Mouse (Mus musculus): Measurements from ENCODE around the gene Olfr688. TPM values are rescaled to one million over a fixed set of nuclear protein-coding genes. Genes with fewer than 3 reads are reported as not detected.

Olfr688 gene
- total RNA-seq (2014; fragmentation: Nextera tagmentation) (not detected in 2 replicates), total RNA-seq (2017) (not detected in 2 replicates)

GRCm38 (mm10) chr7:105287795-105288194 is at the start of gene Olfr688:
Gene Olfr688, plus strand, starts transcription at chr7:105288095.
- no peak for ATAC-seq (replicated peaks; ENCODE audit: poor library complexity, severe bottlenecking)

- ATAC-seq (replicated peaks; ENCODE audit: poor library complexity, severe bottlenecking): no peak
Measured at GRCm38 (mm10) chr7:105247671-105248070, 40.2 kb upstream of the Olfr688 start.

- no peak for ATAC-seq (replicated peaks; ENCODE audit: poor library complexity, severe bottlenecking)
Measured at GRCm38 (mm10) chr7:105248197-105248596, 39.7 kb upstream of the Olfr688 start.

GRCm38 (mm10) chr7:105256656-105257055 is 31.2 kb upstream of the Olfr688 start:
- ATAC-seq (replicated peaks; ENCODE audit: poor library complexity, severe bottlenecking): peak; percentile 98

- no peak for ATAC-seq (replicated peaks; ENCODE audit: poor library complexity, severe bottlenecking)
Measured at GRCm38 (mm10) chr7:105272426-105272825, 15.5 kb upstream of the Olfr688 start.

- no peak for ATAC-seq (replicated peaks; ENCODE audit: poor library complexity, severe bottlenecking)
Measured at GRCm38 (mm10) chr7:105290051-105290450, 2.2 kb downstream of the Olfr688 start.

GRCm38 (mm10) chr7:105310865-105311264 is 23.0 kb downstream of the Olfr688 start, which contains the start of gene Olfr689:
Gene Olfr689, plus strand, starts transcription at chr7:105311165.
- ATAC-seq (replicated peaks; ENCODE audit: poor library complexity, severe bottlenecking): no peak

- ATAC-seq (replicated peaks; ENCODE audit: poor library complexity, severe bottlenecking): no peak
Measured at GRCm38 (mm10) chr7:105325302-105325701, 37.4 kb downstream of the Olfr688 start.

- no peak for ATAC-seq (replicated peaks; ENCODE audit: poor library complexity, severe bottlenecking)
Measured at GRCm38 (mm10) chr7:105334004-105334403, 46.1 kb downstream of the Olfr688 start, which contains the start of gene Olfr690. Gene Olfr690, minus strand, starts transcription at chr7:105334104.

Other genes starting within 250 kb of the Olfr688 start
- gene Olfr677, start 236.7 kb upstream of the Olfr688 start, total RNA-seq (2014; fragmentation: Nextera tagmentation): not detected in 2 replicates
- not detected in 2 replicates for gene Olfr677, start 236.7 kb upstream of the Olfr688 start, total RNA-seq (2017)
- gene Olfr678, start 223.6 kb upstream of the Olfr688 start, total RNA-seq (2014; fragmentation: Nextera tagmentation): not detected in 2 replicates
- gene Olfr678, start 223.6 kb upstream of the Olfr688 start, total RNA-seq (2017): not detected in 2 replicates
- not detected in 2 replicates for gene Olfr679, start 206.9 kb upstream of the Olfr688 start, total RNA-seq (2014; fragmentation: Nextera tagmentation)
- gene Olfr679, start 206.9 kb upstream of the Olfr688 start, total RNA-seq (2017): not detected in 2 replicates
- not detected in 2 replicates for gene Olfr680-ps1, start 195.3 kb upstream of the Olfr688 start, total RNA-seq (2014; fragmentation: Nextera tagmentation)
- gene Olfr680-ps1, start 195.3 kb upstream of the Olfr688 start, total RNA-seq (2017): not detected in 2 replicates
- not detected in 2 replicates for gene Olfr681, start 171.3 kb upstream of the Olfr688 start, total RNA-seq (2014; fragmentation: Nextera tagmentation)
- gene Olfr681, start 171.3 kb upstream of the Olfr688 start, total RNA-seq (2017): not detected in 2 replicates
- gene Olfr683, start 141.1 kb upstream of the Olfr688 start, total RNA-seq (2014; fragmentation: Nextera tagmentation): not detected in 2 replicates
- gene Olfr683, start 141.1 kb upstream of the Olfr688 start, total RNA-seq (2017): not detected in 2 replicates
- not detected in 2 replicates for gene Olfr684, start 124.4 kb upstream of the Olfr688 start, total RNA-seq (2014; fragmentation: Nextera tagmentation)
- not detected in 2 replicates for gene Olfr684, start 124.4 kb upstream of the Olfr688 start, total RNA-seq (2017)
- gene Olfr685, start 102.1 kb upstream of the Olfr688 start, total RNA-seq (2014; fragmentation: Nextera tagmentation): not detected in 2 replicates
- not detected in 2 replicates for gene Olfr685, start 102.1 kb upstream of the Olfr688 start, total RNA-seq (2017)
- not detected in 2 replicates for gene Olfr686, start 80.6 kb upstream of the Olfr688 start, total RNA-seq (2014; fragmentation: Nextera tagmentation)
- not detected in 2 replicates for gene Olfr686, start 80.6 kb upstream of the Olfr688 start, total RNA-seq (2017)
- gene Olfr689, start 23.1 kb downstream of the Olfr688 start, total RNA-seq (2014; fragmentation: Nextera tagmentation): not detected in 2 replicates
- not detected in 2 replicates for gene Olfr689, start 23.1 kb downstream of the Olfr688 start, total RNA-seq (2017)
- not detected in 2 replicates for gene Olfr690, start 46.0 kb downstream of the Olfr688 start, total RNA-seq (2014; fragmentation: Nextera tagmentation)
- gene Olfr690, start 46.0 kb downstream of the Olfr688 start, total RNA-seq (2017): not detected in 2 replicates
- gene Olfr691, start 54.2 kb downstream of the Olfr688 start, total RNA-seq (2014; fragmentation: Nextera tagmentation): not detected in 2 replicates
- not detected in 2 replicates for gene Olfr691, start 54.2 kb downstream of the Olfr688 start, total RNA-seq (2017)
- not detected in 2 replicates for gene Olfr692, start 80.1 kb downstream of the Olfr688 start, total RNA-seq (2014; fragmentation: Nextera tagmentation)
- gene Olfr692, start 80.1 kb downstream of the Olfr688 start, total RNA-seq (2017): not detected in 2 replicates
- gene Gm5901, start 86.9 kb downstream of the Olfr688 start, total RNA-seq (2014; fragmentation: Nextera tagmentation): not detected in 2 replicates
- not detected in 2 replicates for gene Gm5901, start 86.9 kb downstream of the Olfr688 start, total RNA-seq (2017)
- gene Fam160a2, start 112.0 kb downstream of the Olfr688 start, total RNA-seq (2014; fragmentation: Nextera tagmentation): 42.9 and 44.3 TPM in 2 replicates
- 9.0 and 23.2 TPM in 2 replicates for gene Fam160a2, start 112.0 kb downstream of the Olfr688 start, total RNA-seq (2017)
- gene Cnga4, start 116.5 kb downstream of the Olfr688 start, total RNA-seq (2014; fragmentation: Nextera tagmentation): not detected in 2 replicates
- not detected in 2 replicates for gene Cnga4, start 116.5 kb downstream of the Olfr688 start, total RNA-seq (2017)
- not detected in 2 replicates for gene Cckbr, start 137.6 kb downstream of the Olfr688 start, total RNA-seq (2014; fragmentation: Nextera tagmentation)
- not detected in 2 replicates for gene Cckbr, start 137.6 kb downstream of the Olfr688 start, total RNA-seq (2017)
- gene Cavin3, start 194.2 kb downstream of the Olfr688 start, total RNA-seq (2014; fragmentation: Nextera tagmentation): not detected in 2 replicates
- 0.05 and 1.1 TPM in 2 replicates for gene Cavin3, start 194.2 kb downstream of the Olfr688 start, total RNA-seq (2017)

All from granulocyte monocyte progenitor cell, adult 5-6 weeks (primary cell).